Mouse (Mus musculus) CH12.LX (cell line): ENCODE results near the gene Map2k5. TPM values are rescaled to one million over a fixed set of nuclear protein-coding genes. Genes with fewer than 3 reads are reported as not detected.

ENCODE experiments used
- DNase-seq: peaks from one replicate; pipeline ENCODE4 v3.0.0-alpha.2; 2013; ENCODE audit errors: extremely low read depth
- H3K27ac ChIP-seq: 2 replicates; pipeline ENCODE4 v1.5.1; 2012; ENCODE audit warnings: low read depth, mild to moderate bottlenecking, control low read depth, moderate library complexity; ENCODE audit not compliant: insufficient read depth
- H3K27me3 ChIP-seq: replicated peaks from 2 replicates; pipeline ENCODE3; 2012; ENCODE audit warnings: inconsistent platforms
- H3K36me3 ChIP-seq, 2 experiments: replicated peaks in 1 of 2; 2 replicates each; pipeline versions ENCODE3 to v1.6.1; 2012; ENCODE audit warnings: inconsistent platforms in 1 of 2, low read length in 1 of 2, mild to moderate bottlenecking in 1 of 2, mixed read lengths in 1 of 2, moderate library complexity in 1 of 2; ENCODE audit not compliant: control insufficient read depth in 1 of 2, insufficient read depth in 1 of 2
- H3K4me1 ChIP-seq, 2 experiments: 2 replicates each; pipeline ENCODE4 v1.6.1; 2012; ENCODE audit warnings: inconsistent platforms in 1 of 2, moderate library complexity in 1 of 2; ENCODE audit not compliant: insufficient read depth in 2 of 2, control insufficient read depth in 1 of 2
- H3K4me2 ChIP-seq: 2 replicates; pipeline ENCODE4 v1.6.1; 2012; ENCODE audit warnings: low read depth, mild to moderate bottlenecking, control low read depth; ENCODE audit not compliant: poor library complexity, insufficient read depth, severe bottlenecking
- H3K4me3 ChIP-seq, 3 experiments: fragments of 150-350 bp in 1 of 3; sonication (generic) in 1 of 3; replicated peaks in 1 of 3; 2 replicates each; pipeline versions ENCODE3 to v1.5.1; 2011 to 2012; ENCODE audit warnings: low read depth in 2 of 3, low read length in 2 of 3, mild to moderate bottlenecking in 2 of 3, moderate library complexity in 2 of 3, control low read depth in 1 of 3, improper control_type of control experiment in 1 of 3, inconsistent platforms in 1 of 3, mixed read lengths in 1 of 3; ENCODE audit not compliant: poor library complexity in 1 of 3
- H3K79me2 ChIP-seq: replicated peaks from 2 replicates; pipeline ENCODE4 v1.6.1; 2012; ENCODE audit warnings: mild to moderate bottlenecking, moderate library complexity; ENCODE audit not compliant: control insufficient read depth, poor library complexity, insufficient read depth, severe bottlenecking; ENCODE audit errors: extremely low read depth
- H3K9ac ChIP-seq: 2 replicates; pipeline ENCODE4 v1.6.1; 2012; ENCODE audit warnings: low read depth, mild to moderate bottlenecking, control low read depth, moderate library complexity; ENCODE audit not compliant: insufficient read depth
- H3K9me3 ChIP-seq: replicated peaks from 2 replicates; pipeline ENCODE3; 2012; ENCODE audit warnings: low read length, inconsistent platforms, mixed read lengths
- BHLHE40 ChIP-seq: IDR thresholded peaks from 2 replicates; pipeline ENCODE4 v1.6.1; 2011; ENCODE audit warnings: mild to moderate bottlenecking, low read depth, low read length, improper control_type of control experiment
- CTCF ChIP-seq, 2 experiments: IDR thresholded peaks in 1 of 2; conservative IDR thresholded peaks in 1 of 2; 2 replicates each; pipeline ENCODE4 v1.5.1; 2011 to 2012; ENCODE audit warnings: low read depth in 2 of 2, low read length in 2 of 2, improper control_type of control experiment in 1 of 2, inconsistent platforms in 1 of 2, mild to moderate bottlenecking in 1 of 2, moderate library complexity in 1 of 2
- EP300 ChIP-seq: IDR thresholded peaks from 2 replicates; pipeline ENCODE4 v1.6.1; 2011; ENCODE audit warnings: low read length, improper control_type of control experiment
- ETS1 ChIP-seq: conservative IDR thresholded peaks from 2 replicates; pipeline ENCODE4 v1.6.1; 2012; ENCODE audit warnings: low read depth, mild to moderate bottlenecking, inconsistent platforms, low read length, improper control_type of control experiment, moderate library complexity
- GABPA ChIP-seq: IDR thresholded peaks from 2 replicates; pipeline ENCODE4 v1.6.1; 2012; ENCODE audit warnings: low read depth, low read length, improper control_type of control experiment, inconsistent platforms; ENCODE audit not compliant: insufficient replicate concordance
- HCFC1 ChIP-seq: IDR thresholded peaks from 2 replicates; pipeline ENCODE4 v1.6.1; 2012; ENCODE audit warnings: low read depth, mild to moderate bottlenecking, inconsistent platforms, low read length, improper control_type of control experiment
- IRF4 ChIP-seq: IDR thresholded peaks from 2 replicates; pipeline ENCODE4 v1.6.1; 2014; ENCODE audit warnings: low read depth, mild to moderate bottlenecking, inconsistent platforms, low read length, improper control_type of control experiment
- MAFK ChIP-seq: IDR thresholded peaks from 2 replicates; pipeline ENCODE4 v1.6.1; 2011; ENCODE audit warnings: low read length, improper control_type of control experiment; ENCODE audit not compliant: insufficient replicate concordance
- MAX ChIP-seq: IDR thresholded peaks from 2 replicates; pipeline ENCODE4 v1.6.1; 2011; ENCODE audit warnings: low read length, improper control_type of control experiment
- MEF2A ChIP-seq: IDR thresholded peaks from 2 replicates; pipeline ENCODE4 v1.6.1; 2014; ENCODE audit warnings: low read depth, mild to moderate bottlenecking, inconsistent platforms, low read length, improper control_type of control experiment, borderline replicate concordance
- MXI1 ChIP-seq: IDR thresholded peaks from 2 replicates; pipeline ENCODE4 v1.6.1; 2011; ENCODE audit warnings: mild to moderate bottlenecking, low read depth, low read length, improper control_type of control experiment
- NELFE ChIP-seq: IDR thresholded peaks from 2 replicates; pipeline ENCODE4 v1.6.1; 2011; ENCODE audit warnings: low read depth, low read length, improper control_type of control experiment
- PAX5 ChIP-seq: IDR thresholded peaks from 2 replicates; pipeline ENCODE4 v1.6.1; 2012; ENCODE audit warnings: low read length, inconsistent platforms, mixed read lengths
- POLR2A ChIP-seq: IDR thresholded peaks from 2 replicates; pipeline ENCODE4 v1.6.1; 2011; ENCODE audit warnings: low read depth, mild to moderate bottlenecking, improper control_type of control experiment, low read length
- RAD21 ChIP-seq: IDR thresholded peaks from 2 replicates; pipeline ENCODE4 v1.6.1; 2011; ENCODE audit warnings: low read depth, mild to moderate bottlenecking, low read length, improper control_type of control experiment, moderate library complexity
- SMC3 ChIP-seq: IDR thresholded peaks from 2 replicates; pipeline ENCODE4 v1.6.1; 2011; ENCODE audit warnings: low read depth, low read length, improper control_type of control experiment
- TCF12 ChIP-seq: IDR thresholded peaks from 2 replicates; pipeline ENCODE4 v1.6.1; 2014; ENCODE audit warnings: low read depth, mild to moderate bottlenecking, inconsistent platforms, low read length, improper control_type of control experiment
- ZC3H11A ChIP-seq: IDR thresholded peaks from 2 replicates; pipeline ENCODE4 v1.6.1; 2012; ENCODE audit warnings: low read depth, mild to moderate bottlenecking, inconsistent platforms, low read length, improper control_type of control experiment
- ZKSCAN1 ChIP-seq: IDR thresholded peaks from 2 replicates; pipeline ENCODE4 v1.6.1; 2012; ENCODE audit warnings: low read depth, inconsistent platforms, low read length, improper control_type of control experiment, borderline replicate concordance
- ZNF384 ChIP-seq: IDR thresholded peaks from 2 replicates; pipeline ENCODE4 v1.6.1; 2012; ENCODE audit warnings: low read depth, low read length, improper control_type of control experiment, inconsistent platforms
- dilution Hi-C: fragments of 300-500 bp; cut with MboI; formaldehyde crosslinking; loops from 2 replicates; pipeline ENCODE4 v1.14.3; 2020; ENCODE audit warnings: low sequenced_read_pairs; ENCODE audit not compliant: extremely low pct_unique_long_range_greater_than_20kb, extremely low pct_ligation_motif_present
- in situ Hi-C: fragments of 300-500 bp; cut with MboI; formaldehyde crosslinking; loops from 3 replicates; pipeline ENCODE4 v1.14.3; 2019; ENCODE audit warnings: low sequenced_read_pairs, low pct_ligation_motif_present, low pct_unique_long_range_greater_than_20kb, mixed read lengths
- polyA plus RNA-seq: library from polyadenylated mRNA; unstranded; fragments of >175 nt; gene quantifications from 2 replicates; pipeline ENCODE4 v1.2.1, GENCODE M21; 2012; ENCODE audit warnings: low read depth; ENCODE audit not compliant: insufficient read length
- total RNA-seq, 2 experiments: library from RNA; depleted of rRNA; stranded (reverse); fragments of 300-350 nt in 1 of 2; fragments of >200 nt in 1 of 2; gene quantifications; 2 replicates each; pipeline ENCODE4 v1.2.3; 2012 to 2014

The Map2k5 gene
- total and polyA plus RNA-seq, 3 experiments: 10.8 to 22.6 (median 11.2) TPM

- Histone ChIP-seq H3K4me1 (peaks cover 0 to 11% of the 10 kb centered on the region in 2 experiments; a peak in 2 of 4 replicates), H3K9ac (no peak overlapping the region), H3K4me2 (peak overlapping the region; percentile 30), H3K27me3 (no peaks in the 10 kb centered on the region), H3K4me3 (no peak overlapping the region), H3K36me3 (no peaks in the 10 kb centered on the region), H3K9me3 (no peaks in the 10 kb centered on the region), H3K79me2 (no peaks in the 10 kb centered on the region), H3K27ac (no peak overlapping the region)
- no peak for DNase-seq
- no peak for TF ChIP-seq MAFK
- no peak for TF ChIP-seq POLR2A
- TF ChIP-seq ZC3H11A: no peak
- TF ChIP-seq TCF12: no peak
- TF ChIP-seq IRF4: no peak
- TF ChIP-seq SMC3: no peak
- TF ChIP-seq PAX5: no peak
- no peak for TF ChIP-seq ZKSCAN1
- in situ Hi-C loops: no loop called here
- dilution Hi-C loops: no loop called here
Observed at GRCm38 (mm10) chr9:63124512-63124911, 253.2 kb downstream of the Map2k5 start.

GRCm38 (mm10) chr9:63123451-63124438 lies 254.0 kb downstream of the Map2k5 start:
- dilution Hi-C loops: no loop called here

More at GRCm38 (mm10) chr9:63123451-63124438, 254.0 kb downstream of the Map2k5 start:
- peak; percentile 76 to 97 for TF ChIP-seq CTCF (conservative IDR thresholded peaks at IDR 0.05 in 1 of 2, IDR thresholded peaks at IDR 0.05 in 1 of 2; ENCODE audit: low read depth in 2 of 2, low read length in 2 of 2)
- peak; percentile 5; the same call in 1 of the 2 replicates for TF ChIP-seq HCFC1
- TF ChIP-seq IRF4: peak; percentile 73
- no peak for TF ChIP-seq POLR2A
- peak; percentile 89 for TF ChIP-seq ZC3H11A
- 0 out of 2 replicates have a peak, but pooled peaks have one; percentile 30 for TF ChIP-seq BHLHE40
- TF ChIP-seq EP300: no peak
- no peak for TF ChIP-seq NELFE
- TF ChIP-seq SMC3: peak; percentile 95
- no peak; the same call in none of the 2 replicates for TF ChIP-seq RAD21
- TF ChIP-seq MXI1: no peak
- TF ChIP-seq ZKSCAN1: no peak
- TF ChIP-seq ZNF384: no peak
- TF ChIP-seq GABPA: no peak
- 0 out of 2 replicates have a peak, but pooled peaks have one; percentile 27 for TF ChIP-seq ETS1
- no peak for TF ChIP-seq PAX5
- peak; percentile 23; the same call in 1 of the 2 replicates for TF ChIP-seq MEF2A
- TF ChIP-seq MAX: peak; percentile 66; the same call in 1 of the 2 replicates
- 0 out of 2 replicates have a peak, but pooled peaks have one; percentile 60 for TF ChIP-seq TCF12
- H3K9me3 ChIP-seq: no peaks in the 10 kb centered on the region
- no peaks in the 10 kb centered on the region for H3K79me2 ChIP-seq
- peak; percentile 92 for DNase-seq
- no peaks in the 10 kb centered on the region for H3K27me3 ChIP-seq
- peak overlapping the region; percentile 24 for H3K9ac ChIP-seq
- in situ Hi-C loops: no loop called here
- H3K27ac ChIP-seq: no peak overlapping the region
- H3K4me1 ChIP-seq: peaks cover 0 to 11% of the 10 kb centered on the region in 2 experiments; a peak in 2 of 4 replicates
- H3K4me3 ChIP-seq: peak overlapping the region; percentile 38 to 53 (median 52)
- peak overlapping the region; percentile 60 for H3K4me2 ChIP-seq
- no peaks in the 10 kb centered on the region for H3K36me3 ChIP-seq
